Mouse (Mus musculus) spleen, embryonic (tissue): Measurements from ENCODE around the gene Ifi204.
"Not testable (repeated sequence)": the region's sequence is repeated elsewhere in the genome, so short reads cannot be mapped to it uniquely, and the experiment has no call there.

Experiments used
- CTCF ChIA-PET: fragments of 350-600 bp; sonication (Branson Sonifier 250); formaldehyde crosslinking; loops from one replicate; lab custom pipeline; 2022; lab: Charles Lee

Gene Ifi204

DNA sequence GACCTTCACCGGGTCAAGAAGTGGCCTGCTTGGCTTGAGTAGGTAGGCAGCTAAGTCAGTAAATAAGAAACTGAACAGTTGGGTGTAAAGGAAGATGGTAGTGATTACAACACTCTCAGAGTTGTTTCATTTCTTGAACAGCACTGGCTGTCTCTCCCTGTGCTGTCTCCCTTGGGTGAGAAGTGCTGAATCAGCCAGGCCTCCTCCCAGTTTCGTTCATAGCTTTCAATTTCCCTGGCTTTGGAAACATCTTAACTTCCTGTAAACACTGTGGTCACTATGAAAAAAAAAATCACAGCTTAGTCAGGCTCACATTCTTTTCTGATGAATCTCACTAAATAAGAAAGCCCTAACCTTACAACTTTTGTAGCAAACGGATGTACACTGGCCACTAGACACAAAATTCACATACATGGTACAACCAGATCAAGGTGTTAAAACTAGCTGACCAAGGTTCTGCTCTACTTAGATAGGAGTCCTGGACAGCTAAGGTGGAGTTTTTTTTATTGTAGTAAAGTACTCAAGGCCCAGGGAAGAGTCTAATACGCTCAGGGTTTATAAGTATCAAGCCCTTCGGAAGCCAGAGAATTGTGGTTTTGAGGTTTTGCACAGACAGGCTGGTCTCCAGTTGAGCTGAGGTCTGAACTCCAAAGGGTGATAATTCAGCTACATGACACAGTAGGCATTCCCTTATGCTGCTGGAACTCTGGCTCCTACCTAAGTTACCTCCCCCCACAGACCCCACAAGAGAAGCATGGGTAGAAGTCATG is at the start of gene Ifi204:
Gene Ifi204, minus strand, starts transcription at position 96 of the 770 bp plus-strand sequence.
- CTCF ChIA-PET = not testable (repeated sequence)

DNA sequence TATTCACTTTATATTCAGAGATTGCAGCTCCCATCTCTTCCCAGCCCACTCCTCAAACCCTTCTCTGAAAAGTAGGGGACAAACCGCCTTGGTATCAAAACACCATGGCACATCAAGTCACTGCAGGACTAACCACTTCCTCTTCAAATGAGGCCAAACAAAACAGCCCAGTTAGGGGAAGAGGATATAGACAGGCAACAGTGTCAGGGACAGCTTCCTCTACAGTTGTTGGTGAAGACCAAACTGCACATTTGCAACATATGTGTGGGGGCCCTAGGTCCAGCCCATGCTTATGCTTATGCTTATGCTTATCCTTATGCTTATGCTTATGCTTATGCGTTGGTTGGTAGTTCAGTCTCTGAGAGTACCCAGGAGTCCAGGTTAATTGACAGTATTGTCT is 42.6 kb upstream of the Ifi204 start:
- CTCF ChIA-PET = not testable (repeated sequence)

DNA sequence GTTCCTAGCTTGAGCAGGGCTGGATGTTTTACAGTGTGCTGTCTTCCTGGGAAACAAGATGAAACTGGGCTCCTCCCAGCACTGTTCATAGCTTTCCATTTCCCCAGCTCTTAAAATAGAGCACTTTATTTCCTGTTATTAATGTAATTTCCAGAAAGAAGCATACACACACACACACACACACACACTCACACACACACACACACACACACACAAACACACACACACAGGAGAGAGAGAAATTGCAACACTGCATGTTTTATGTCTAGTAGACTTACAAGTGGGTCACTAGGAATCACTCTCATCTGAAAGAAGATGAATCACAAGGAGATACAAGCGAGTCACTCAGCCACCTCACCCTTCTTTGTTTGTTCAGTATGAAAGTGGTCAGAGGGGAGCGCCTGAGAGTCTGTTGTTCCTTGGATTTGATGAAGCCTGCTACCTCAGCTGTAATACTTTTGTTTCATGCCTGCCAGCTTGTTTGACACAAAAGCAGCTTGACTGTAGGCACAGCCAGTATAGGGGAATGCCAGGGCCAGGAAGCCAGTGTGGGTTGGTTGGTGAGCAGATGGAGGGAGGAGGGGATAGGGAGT is 36.0 kb upstream of the Ifi204 start:
- CTCF ChIA-PET = not testable (repeated sequence)

DNA sequence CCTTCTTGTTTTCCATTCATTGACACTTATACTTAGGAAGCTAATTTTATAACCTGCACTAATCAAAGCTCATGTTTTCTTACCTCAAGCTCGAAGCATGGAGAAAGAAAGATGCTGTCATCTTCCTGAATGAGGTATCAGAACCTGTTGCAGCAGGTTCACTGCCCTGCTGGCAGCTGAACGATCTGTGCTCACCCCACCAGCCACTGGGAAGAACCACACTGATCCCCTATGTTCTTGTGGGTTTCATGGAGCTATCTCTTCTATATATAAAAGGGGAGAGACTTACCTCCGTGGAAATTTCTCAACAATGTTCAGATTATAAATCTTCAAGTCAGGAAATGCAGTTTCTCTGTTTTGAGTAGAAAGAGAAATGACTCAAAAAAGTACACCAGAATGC is 35.5 kb upstream of the Ifi204 start:
- CTCF ChIA-PET = not testable (repeated sequence)

DNA sequence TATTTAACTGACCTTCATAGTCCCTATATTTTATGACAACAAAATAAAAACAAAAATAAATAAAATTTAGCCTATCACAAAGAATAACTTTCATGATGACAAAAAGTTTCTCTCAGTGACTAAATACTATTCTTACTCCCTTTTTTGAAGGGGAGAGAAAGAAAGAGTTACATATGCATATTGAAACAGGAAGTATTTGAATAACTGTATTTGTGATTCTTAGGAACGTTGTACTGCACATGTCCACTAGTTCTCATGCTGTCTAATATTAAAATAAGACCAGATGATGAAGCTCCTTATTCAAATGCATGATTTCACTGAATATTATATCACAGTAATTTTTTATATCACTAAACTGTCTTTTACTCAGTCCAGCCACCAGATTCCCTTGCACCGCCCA is 35.0 kb upstream of the Ifi204 start:
- CTCF ChIA-PET = not testable (repeated sequence)

DNA sequence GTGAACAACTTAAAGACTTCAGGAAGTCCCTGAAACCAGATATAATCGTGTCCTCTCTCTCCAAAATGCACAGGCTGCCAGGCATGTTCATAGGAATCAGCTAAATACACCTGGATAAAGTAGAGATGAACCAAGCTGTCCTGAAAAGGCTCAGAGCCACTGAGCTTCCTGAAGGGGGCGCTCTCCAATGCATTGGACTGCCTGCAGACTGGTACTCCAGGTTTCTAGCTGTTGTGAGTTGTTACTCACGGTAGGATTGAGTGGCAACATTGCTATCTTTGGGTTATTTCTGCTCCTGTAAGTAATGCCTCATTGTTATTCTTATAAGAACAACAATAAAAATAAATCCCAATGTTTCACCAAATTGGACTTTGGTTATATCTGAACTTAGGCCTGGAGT is 6.7 kb upstream of the Ifi204 start:
- CTCF ChIA-PET = not testable (repeated sequence)

- CTCF ChIA-PET = not testable (repeated sequence)
Measured at GRCm38 (mm10) chr1:173760032-173760431, 6.7 kb downstream of the Ifi204 start.

DNA sequence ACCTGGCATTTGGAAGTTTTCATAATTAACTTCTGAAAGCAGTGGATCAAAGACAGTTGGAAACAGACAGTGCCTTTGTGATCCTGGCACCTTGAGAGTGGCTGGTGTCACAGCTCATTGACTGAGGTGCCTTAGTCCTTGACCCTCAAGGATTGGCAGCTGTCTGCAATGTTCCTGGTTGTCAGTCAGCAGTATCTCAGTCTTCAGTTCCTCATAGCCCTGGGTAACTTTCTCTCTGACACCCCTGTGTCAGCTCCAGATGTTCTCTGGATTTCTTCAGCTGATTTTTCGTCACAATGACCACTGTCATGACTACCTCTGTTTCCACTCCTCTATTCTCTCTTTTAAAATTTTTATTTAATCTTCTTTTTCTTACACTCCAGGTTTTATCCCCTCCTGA is 24.5 kb downstream of the Ifi204 start:
- CTCF ChIA-PET = no interaction called here

- CTCF ChIA-PET = no interaction called here
Measured at GRCm38 (mm10) chr1:173741656-173742055, 25.1 kb downstream of the Ifi204 start, which contains the start of gene Ifi207. TSS of gene Ifi207 (minus strand) at chr1:173741747.

DNA sequence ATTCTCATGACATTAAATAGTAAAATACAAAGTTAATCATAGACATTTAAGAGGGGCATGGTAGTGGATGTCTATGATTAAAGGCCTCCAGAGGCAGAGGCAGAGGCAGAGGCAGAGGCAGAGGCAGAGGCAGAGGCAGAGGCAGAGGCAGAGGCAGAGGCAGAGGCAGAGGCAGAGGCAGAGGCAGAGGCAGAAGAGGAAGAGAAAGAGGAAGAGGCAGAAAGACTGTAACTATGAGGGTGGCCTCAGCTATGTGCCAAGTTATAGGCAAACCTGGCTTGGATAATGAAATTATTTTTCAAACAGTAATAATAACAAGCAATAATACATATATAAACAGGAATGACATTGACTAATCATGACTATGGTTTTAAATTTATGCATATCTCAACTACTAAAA is 26.2 kb downstream of the Ifi204 start:
- CTCF ChIA-PET = no interaction called here

DNA sequence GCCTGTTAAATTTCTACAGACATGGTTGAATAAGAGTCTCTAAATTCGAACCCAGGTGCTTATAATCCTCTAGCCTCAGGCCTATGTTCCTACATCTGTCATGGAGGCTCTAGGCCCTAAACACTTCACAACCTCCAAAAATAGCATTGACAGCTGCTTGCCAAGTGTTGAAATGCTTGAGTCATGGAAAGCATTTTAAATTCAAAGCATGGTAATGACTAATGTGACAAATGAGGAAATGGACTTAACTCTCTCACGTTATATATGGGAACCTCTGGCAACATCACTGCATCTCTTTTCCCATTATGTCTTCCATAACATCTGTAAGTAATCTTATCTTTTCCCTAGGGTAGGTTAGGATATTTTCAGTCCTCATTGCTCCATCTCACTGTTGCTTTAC is 29.8 kb downstream of the Ifi204 start:
- CTCF ChIA-PET = no interaction called here

- CTCF ChIA-PET = not testable (repeated sequence)
Measured at GRCm38 (mm10) chr1:173735015-173735414, 31.7 kb downstream of the Ifi204 start.

- CTCF ChIA-PET = no interaction called here
Measured at GRCm38 (mm10) chr1:173733219-173733618, 33.5 kb downstream of the Ifi204 start.
